Mouse (Mus musculus): ENCODE measurements around the gene Trp53bp1. TPM values are rescaled to one million over a fixed set of nuclear protein-coding genes. Genes with fewer than 3 reads are reported as not detected.
A peak's percentile ranks its signal among the peaks of the same experiment; 100 is the strongest.

Gene Trp53bp1
- 152 and 169 TPM in 2 replicates for polyA plus RNA-seq (2014; fragmentation: Nextera tagmentation; extraction: Ambion mirVana)

GRCm38 (mm10) chr2:121271236-121271927 is at the start of gene Trp53bp1:
Gene Trp53bp1 (minus strand): TSS chr2:121271407.
- H3K4me2 ChIP-seq (ENCODE audit: low read depth, low read length, severe bottlenecking), result peak within 1 kb of the TSS; percentile 73
- ATAC-seq (replicated peaks; ENCODE audit: low FRiP score) (peak; percentile 100), DNase-seq (ENCODE audit: low spot score) (peak; percentile 94)
- no peaks in the 10 kb centered on the region for H3K9me3 ChIP-seq (ENCODE audit: control insufficient read depth, low read length)
- H3K27me3 ChIP-seq (ENCODE audit: control insufficient read depth, insufficient read depth, low read length), result no peaks in the 10 kb centered on the region
- peak within 1 kb of the TSS; percentile 81 for H3K27ac ChIP-seq (ENCODE audit: low read depth, low read length)
- peaks cover 6% of the 10 kb centered on the region; the same call in 1 of the 2 replicates for H3K36me3 ChIP-seq (ENCODE audit: control insufficient read depth, insufficient read depth, low read length)
- peak within 1 kb of the TSS; percentile 65 for H3K4me3 ChIP-seq (ENCODE audit: low read depth, low read length)
- under 1% methylated on average over 37 of the region's 37 CpGs for WGBS
- H3K4me1 ChIP-seq (replicated peaks; ENCODE audit: control insufficient read depth, insufficient read depth, low read length), result peaks cover 7% of the 10 kb centered on the region
- peak within 1 kb of the TSS; percentile 74 for H3K9ac ChIP-seq (ENCODE audit: low read length)

GRCm38 (mm10) chr2:121316278-121316677 is 45.1 kb upstream of the Trp53bp1 start:
- Histone ChIP-seq H3K9me3 (ENCODE audit: control insufficient read depth, low read length) (no peaks in the 10 kb centered on the region), H3K4me1 (replicated peaks; ENCODE audit: control insufficient read depth, insufficient read depth, low read length) (no peaks in the 10 kb centered on the region), H3K36me3 (ENCODE audit: control insufficient read depth, insufficient read depth, low read length) (no peaks in the 10 kb centered on the region; the same call in 1 of the 2 replicates), H3K27ac (ENCODE audit: low read depth, low read length) (no peak overlapping the region), H3K4me3 (ENCODE audit: low read depth, low read length) (no peak overlapping the region), H3K27me3 (ENCODE audit: control insufficient read depth, insufficient read depth, low read length) (no peaks in the 10 kb centered on the region), H3K4me2 (ENCODE audit: low read depth, low read length, severe bottlenecking) (no peak overlapping the region), H3K9ac (ENCODE audit: low read length) (no peak overlapping the region)
- ATAC-seq (replicated peaks; ENCODE audit: low FRiP score), result no peak
- no peak for DNase-seq (ENCODE audit: low spot score)
- WGBS, result 86% methylated on average over 8 of the region's 8 CpGs

- H3K36me3 ChIP-seq (ENCODE audit: control insufficient read depth, insufficient read depth, low read length), result no peaks in the 10 kb centered on the region; the same call in 1 of the 2 replicates
- H3K4me3 ChIP-seq (ENCODE audit: low read depth, low read length), result no peak overlapping the region
- ATAC-seq (replicated peaks; ENCODE audit: low FRiP score) (no peak), DNase-seq (ENCODE audit: low spot score) (no peak)
- no peaks in the 10 kb centered on the region for H3K4me1 ChIP-seq (replicated peaks; ENCODE audit: control insufficient read depth, insufficient read depth, low read length)
- H3K9ac ChIP-seq (ENCODE audit: low read length), result no peak overlapping the region
- no peaks in the 10 kb centered on the region for H3K27me3 ChIP-seq (ENCODE audit: control insufficient read depth, insufficient read depth, low read length)
- 45% methylated on average over 5 of the region's 5 CpGs for WGBS
- H3K4me2 ChIP-seq (ENCODE audit: low read depth, low read length, severe bottlenecking), result no peak overlapping the region
- no peaks in the 10 kb centered on the region for H3K9me3 ChIP-seq (ENCODE audit: control insufficient read depth, low read length)
- no peak overlapping the region for H3K27ac ChIP-seq (ENCODE audit: low read depth, low read length)
Measured at GRCm38 (mm10) chr2:121308997-121309416, 37.8 kb upstream of the Trp53bp1 start.

- DNase-seq (ENCODE audit: low spot score) (no peak), ATAC-seq (replicated peaks; ENCODE audit: low FRiP score) (no peak)
- H3K9me3 ChIP-seq (ENCODE audit: control insufficient read depth, low read length), result no peaks in the 10 kb centered on the region
- no peak overlapping the region for H3K27ac ChIP-seq (ENCODE audit: low read depth, low read length)
- no peaks in the 10 kb centered on the region; the same call in 1 of the 2 replicates for H3K36me3 ChIP-seq (ENCODE audit: control insufficient read depth, insufficient read depth, low read length)
- peaks cover 2% of the 10 kb centered on the region; the same call in 1 of the 2 replicates for H3K27me3 ChIP-seq (ENCODE audit: control insufficient read depth, insufficient read depth, low read length)
- H3K4me1 ChIP-seq (replicated peaks; ENCODE audit: control insufficient read depth, insufficient read depth, low read length), result peaks cover 26% of the 10 kb centered on the region
- no peak overlapping the region for H3K4me3 ChIP-seq (ENCODE audit: low read depth, low read length)
- H3K9ac ChIP-seq (ENCODE audit: low read length), result no peak overlapping the region
- no peak overlapping the region for H3K4me2 ChIP-seq (ENCODE audit: low read depth, low read length, severe bottlenecking)
- 90% methylated on average over 10 of the region's 10 CpGs for WGBS
Measured at GRCm38 (mm10) chr2:121300036-121300435, 28.8 kb upstream of the Trp53bp1 start.

GRCm38 (mm10) chr2:121299471-121299870 is 28.3 kb upstream of the Trp53bp1 start:
- peaks cover 2% of the 10 kb centered on the region; the same call in 1 of the 2 replicates for H3K27me3 ChIP-seq (ENCODE audit: control insufficient read depth, insufficient read depth, low read length)
- no peak overlapping the region for H3K4me3 ChIP-seq (ENCODE audit: low read depth, low read length)
- no peak overlapping the region for H3K9ac ChIP-seq (ENCODE audit: low read length)
- H3K4me2 ChIP-seq (ENCODE audit: low read depth, low read length, severe bottlenecking), result no peak overlapping the region
- no peaks in the 10 kb centered on the region; the same call in 1 of the 2 replicates for H3K36me3 ChIP-seq (ENCODE audit: control insufficient read depth, insufficient read depth, low read length)
- DNase-seq (ENCODE audit: low spot score), result no peak
- H3K4me1 ChIP-seq (replicated peaks; ENCODE audit: control insufficient read depth, insufficient read depth, low read length), result peaks cover 32% of the 10 kb centered on the region
- H3K9me3 ChIP-seq (ENCODE audit: control insufficient read depth, low read length), result no peaks in the 10 kb centered on the region
- WGBS, result 90% methylated on average over 17 of the region's 17 CpGs
- no peak for ATAC-seq (replicated peaks; ENCODE audit: low FRiP score)
- no peak overlapping the region for H3K27ac ChIP-seq (ENCODE audit: low read depth, low read length)

- H3K27me3 ChIP-seq (ENCODE audit: control insufficient read depth, insufficient read depth, low read length), result peaks cover 2% of the 10 kb centered on the region; the same call in 1 of the 2 replicates
- peak overlapping the region; percentile 62; the same call in 1 of the 2 replicates for H3K4me2 ChIP-seq (ENCODE audit: low read depth, low read length, severe bottlenecking)
- peaks cover 34% of the 10 kb centered on the region for H3K4me1 ChIP-seq (replicated peaks; ENCODE audit: control insufficient read depth, insufficient read depth, low read length)
- 0 out of 2 replicates have a peak, but pooled peaks have one; percentile 3 for ATAC-seq (replicated peaks; ENCODE audit: low FRiP score)
- no peak for DNase-seq (ENCODE audit: low spot score)
- peak overlapping the region; percentile 37; the same call in 1 of the 2 replicates for H3K9ac ChIP-seq (ENCODE audit: low read length)
- H3K36me3 ChIP-seq (ENCODE audit: control insufficient read depth, insufficient read depth, low read length), result no peaks in the 10 kb centered on the region; the same call in 1 of the 2 replicates
- no peak overlapping the region for H3K27ac ChIP-seq (ENCODE audit: low read depth, low read length)
- peak overlapping the region; percentile 3; the same call in 1 of the 2 replicates for H3K4me3 ChIP-seq (ENCODE audit: low read depth, low read length)
- H3K9me3 ChIP-seq (ENCODE audit: control insufficient read depth, low read length), result no peaks in the 10 kb centered on the region
- WGBS, result 6% methylated on average over 8 of the region's 8 CpGs
Measured at GRCm38 (mm10) chr2:121298131-121298530, 26.9 kb upstream of the Trp53bp1 start.

- no peaks in the 10 kb centered on the region for H3K9me3 ChIP-seq (ENCODE audit: control insufficient read depth, low read length)
- no peak for DNase-seq (ENCODE audit: low spot score)
- no peaks in the 10 kb centered on the region; the same call in 1 of the 2 replicates for H3K36me3 ChIP-seq (ENCODE audit: control insufficient read depth, insufficient read depth, low read length)
- H3K4me2 ChIP-seq (ENCODE audit: low read depth, low read length, severe bottlenecking), result peak overlapping the region; percentile 62; the same call in 1 of the 2 replicates
- H3K27me3 ChIP-seq (ENCODE audit: control insufficient read depth, insufficient read depth, low read length), result peaks cover 2% of the 10 kb centered on the region; the same call in 1 of the 2 replicates
- H3K9ac ChIP-seq (ENCODE audit: low read length), result peak overlapping the region; percentile 37; the same call in 1 of the 2 replicates
- no peak for ATAC-seq (replicated peaks; ENCODE audit: low FRiP score)
- WGBS, result 10% methylated on average over 9 of the region's 9 CpGs
- no peak overlapping the region for H3K27ac ChIP-seq (ENCODE audit: low read depth, low read length)
- H3K4me3 ChIP-seq (ENCODE audit: low read depth, low read length), result peak overlapping the region; percentile 3; the same call in 1 of the 2 replicates
- H3K4me1 ChIP-seq (replicated peaks; ENCODE audit: control insufficient read depth, insufficient read depth, low read length), result peaks cover 34% of the 10 kb centered on the region
Measured at GRCm38 (mm10) chr2:121297701-121298100, 26.5 kb upstream of the Trp53bp1 start.

- Histone ChIP-seq H3K9me3 (ENCODE audit: control insufficient read depth, low read length) (no peaks in the 10 kb centered on the region), H3K4me2 (ENCODE audit: low read depth, low read length, severe bottlenecking) (peak overlapping the region; percentile 62), H3K27ac (ENCODE audit: low read depth, low read length) (peak overlapping the region; percentile 72; the same call in 1 of the 2 replicates), H3K9ac (ENCODE audit: low read length) (peak overlapping the region; percentile 37; the same call in 1 of the 2 replicates), H3K4me3 (ENCODE audit: low read depth, low read length) (peak overlapping the region; percentile 39), H3K27me3 (ENCODE audit: control insufficient read depth, insufficient read depth, low read length) (peaks cover 2% of the 10 kb centered on the region; the same call in 1 of the 2 replicates), H3K36me3 (ENCODE audit: control insufficient read depth, insufficient read depth, low read length) (no peaks in the 10 kb centered on the region; the same call in 1 of the 2 replicates), H3K4me1 (replicated peaks; ENCODE audit: control insufficient read depth, insufficient read depth, low read length) (peaks cover 34% of the 10 kb centered on the region)
- DNase-seq (ENCODE audit: low spot score), result no peak
- ATAC-seq (replicated peaks; ENCODE audit: low FRiP score), result no peak
- WGBS, result 10% methylated on average over 6 of the region's 6 CpGs
Measured at GRCm38 (mm10) chr2:121296754-121297231, 25.6 kb upstream of the Trp53bp1 start.
